ENCODE assay signal across 7 mouse cellular contexts in genomic region chr13:12542006-12542981, GRCm38 (mm10). TPM values are rescaled to one million over a fixed set of nuclear protein-coding genes. Genes with fewer than 3 reads are reported as not detected.
A peak's percentile ranks its signal among the peaks of the same experiment; 100 is the strongest.
DNase-seq lines count a peak whose midpoint lies in the region; ATAC-seq and TF ChIP-seq lines count a peak whose summit lies in the region.

No protein-coding gene starts in this region.

- no peaks in the 10 kb centered on the region for H3K36me3 ChIP-seq in forebrain, postnatal 0 days (ENCODE audit: insufficient read depth)
- no peaks in the 10 kb centered on the region for H3K36me3 ChIP-seq in hindbrain, embryonic 13.5 days
- H3K36me3 ChIP-seq in limb, embryonic 12.5 days = no peaks in the 10 kb centered on the region
- H3K36me3 ChIP-seq in midbrain, embryonic 12.5 days = no peaks in the 10 kb centered on the region
- no peaks in the 10 kb centered on the region for H3K36me3 ChIP-seq in stomach, embryonic 15.5 days

- 10% methylated on average over 23 of the region's 23 CpGs for WGBS in forebrain, postnatal 0 days
- whole genome bisulfite sequencing in hindbrain, embryonic 13.5 days = 12% methylated on average over 23 of the region's 23 CpGs
- 10% methylated on average over 23 of the region's 23 CpGs for WGBS in limb, embryonic 12.5 days
- WGBS in midbrain, embryonic 12.5 days = 11% methylated on average over 23 of the region's 23 CpGs
- 6% methylated on average over 23 of the region's 23 CpGs for whole genome bisulfite sequencing in stomach, embryonic 15.5 days

- peak overlapping the region; percentile 35 for H3K4me2 ChIP-seq in forebrain, postnatal 0 days (ENCODE audit: low read depth)
- peak overlapping the region; percentile 29 for H3K4me2 ChIP-seq in hindbrain, embryonic 13.5 days
- peak overlapping the region; percentile 37 for H3K4me2 ChIP-seq in limb, embryonic 12.5 days
- peak overlapping the region; percentile 39 for H3K4me2 ChIP-seq in midbrain, embryonic 12.5 days (replicated peaks)
- H3K4me2 ChIP-seq in stomach, embryonic 15.5 days = peak overlapping the region; percentile 46

- H3K9me3 ChIP-seq in forebrain, postnatal 0 days (ENCODE audit: low read length) = no peaks in the 10 kb centered on the region
- no peaks in the 10 kb centered on the region for H3K9me3 ChIP-seq in hindbrain, embryonic 13.5 days
- no peaks in the 10 kb centered on the region for H3K9me3 ChIP-seq in limb, embryonic 12.5 days
- no peaks in the 10 kb centered on the region for H3K9me3 ChIP-seq in midbrain, embryonic 12.5 days
- no peaks in the 10 kb centered on the region for H3K9me3 ChIP-seq in stomach, embryonic 15.5 days

- H3K27me3 ChIP-seq in forebrain, postnatal 0 days (ENCODE audit: insufficient read depth, low read length) = no peaks in the 10 kb centered on the region
- H3K27me3 ChIP-seq in hindbrain, embryonic 13.5 days = peaks cover 13% of the 10 kb centered on the region; the same call in 1 of the 2 replicates
- no peaks in the 10 kb centered on the region for H3K27me3 ChIP-seq in limb, embryonic 12.5 days
- peaks cover 16% of the 10 kb centered on the region for H3K27me3 ChIP-seq in midbrain, embryonic 12.5 days
- H3K27me3 ChIP-seq in stomach, embryonic 15.5 days (replicated peaks) = no peaks in the 10 kb centered on the region

- no peak overlapping the region for H3K27ac ChIP-seq in forebrain, postnatal 0 days (ENCODE audit: low read depth, low read length)
- no peak overlapping the region for H3K27ac ChIP-seq in hindbrain, embryonic 13.5 days
- no peak overlapping the region for H3K27ac ChIP-seq in limb, embryonic 12.5 days
- H3K27ac ChIP-seq in midbrain, embryonic 12.5 days (replicated peaks) = no peak overlapping the region
- H3K27ac ChIP-seq in stomach, embryonic 15.5 days = peak overlapping the region; percentile 42

- no peak overlapping the region for H3K9ac ChIP-seq in forebrain, postnatal 0 days
- H3K9ac ChIP-seq in hindbrain, embryonic 13.5 days = no peak overlapping the region
- no peak overlapping the region for H3K9ac ChIP-seq in limb, embryonic 12.5 days (replicated peaks)
- no peak overlapping the region for H3K9ac ChIP-seq in midbrain, embryonic 12.5 days (replicated peaks)
- H3K9ac ChIP-seq in stomach, embryonic 15.5 days = no peak overlapping the region

- DNase-seq in MEL-GATA-1-ER (ENCODE audit: extremely low read depth, low read depth) = peak; percentile 44
- DNase-seq in adrenal gland, postnatal 25 days = peak; percentile 59
- peak; percentile 48 for DNase-seq in forebrain, postnatal 0 days

- TF ChIP-seq CTCF in forebrain, postnatal 0 days (IDR thresholded peaks at IDR 0.05; ENCODE audit: low read depth) = peak; percentile 22; the same call in 1 of the 2 replicates

- H3K4me1 ChIP-seq in forebrain, postnatal 0 days (ENCODE audit: insufficient read depth) = 0 out of 2 replicates have a peak, but pooled peaks cover 7% of the 10 kb centered on the region
- peaks cover 11% of the 10 kb centered on the region for H3K4me1 ChIP-seq in hindbrain, embryonic 13.5 days (replicated peaks)
- peaks cover 6% of the 10 kb centered on the region for H3K4me1 ChIP-seq in limb, embryonic 12.5 days (replicated peaks)
- peaks cover 14% of the 10 kb centered on the region for H3K4me1 ChIP-seq in midbrain, embryonic 12.5 days
- H3K4me1 ChIP-seq in stomach, embryonic 15.5 days = peaks cover 13% of the 10 kb centered on the region

- ATAC-seq in forebrain, postnatal 0 days = peak; percentile 56
- ATAC-seq in hindbrain, embryonic 13.5 days (ENCODE audit: low FRiP score) = peak; percentile 71
- ATAC-seq in limb, embryonic 12.5 days (ENCODE audit: insufficient number of reproducible peaks, insufficient read depth, low FRiP score, low TSS enrichment, low read depth) = peak; percentile 82; the same call in 1 of the 2 replicates
- ATAC-seq in midbrain, embryonic 12.5 days (ENCODE audit: low FRiP score, low read depth) = peak; percentile 80
- peak; percentile 85 for ATAC-seq in stomach, embryonic 15.5 days (ENCODE audit: insufficient read depth, low FRiP score, low read depth)

- no peak overlapping the region for H3K4me3 ChIP-seq in forebrain, postnatal 0 days (ENCODE audit: low read depth, low read length)
- H3K4me3 ChIP-seq in hindbrain, embryonic 13.5 days = 0 out of 2 replicates have a peak overlapping the region, but pooled peaks have one; percentile 5
- H3K4me3 ChIP-seq in limb, embryonic 12.5 days (replicated peaks) = no peak overlapping the region
- H3K4me3 ChIP-seq in midbrain, embryonic 12.5 days = no peak overlapping the region
- peak overlapping the region; percentile 23 for H3K4me3 ChIP-seq in stomach, embryonic 15.5 days (replicated peaks)

RNA-seq across cellular contexts. Expression of gene Edaradd, which starts 22.1 kb away (rescaled TPM):
- 0.14 and 0.18 TPM in 2 replicates for total RNA-seq in adrenal gland, postnatal 25 days (2021)
- 3.0 TPM in 2 replicates for total RNA-seq in forebrain, postnatal 0 days (2014; rRNA removed)
- polyA plus RNA-seq in forebrain, postnatal 0 days (2015; fragmentation: Nextera tagmentation; extraction: Ambion mirVana) = 2.4 and 3.1 TPM in 2 replicates
- polyA plus RNA-seq in hindbrain, embryonic 13.5 days (2015; fragmentation: Nextera tagmentation; extraction: Ambion mirVana) = 0.93 and 1.6 TPM in 2 replicates
- 2.3 and 2.5 TPM in 2 replicates for polyA plus RNA-seq in limb, embryonic 12.5 days (2016; fragmentation: Nextera tagmentation; extraction: Ambion mirVana)
- 1.4 and 2.8 TPM in 2 replicates for polyA plus RNA-seq in midbrain, embryonic 12.5 days (2016; fragmentation: Nextera tagmentation; extraction: Ambion mirVana)
- polyA plus RNA-seq in stomach, embryonic 15.5 days (2015; fragmentation: Nextera tagmentation; extraction: Ambion mirVana) = 5.7 and 6.1 TPM in 2 replicates

RNA-seq across cellular contexts. Expression of gene Ero1lb, which starts 23.4 kb away (rescaled TPM):
- total RNA-seq in adrenal gland, postnatal 25 days (2021) = 16.1 and 22.9 TPM in 2 replicates
- total RNA-seq in forebrain, postnatal 0 days (2014; rRNA removed) = 6.1 and 9.2 TPM in 2 replicates
- 5.3 and 7.2 TPM in 2 replicates for polyA plus RNA-seq in forebrain, postnatal 0 days (2015; fragmentation: Nextera tagmentation; extraction: Ambion mirVana)
- polyA plus RNA-seq in hindbrain, embryonic 13.5 days (2015; fragmentation: Nextera tagmentation; extraction: Ambion mirVana) = 15.1 and 16.2 TPM in 2 replicates
- polyA plus RNA-seq in limb, embryonic 12.5 days (2016; fragmentation: Nextera tagmentation; extraction: Ambion mirVana) = 6.4 and 6.8 TPM in 2 replicates
- 13.7 and 15.6 TPM in 2 replicates for polyA plus RNA-seq in midbrain, embryonic 12.5 days (2016; fragmentation: Nextera tagmentation; extraction: Ambion mirVana)
- 17.9 and 24.6 TPM in 2 replicates for polyA plus RNA-seq in stomach, embryonic 15.5 days (2015; fragmentation: Nextera tagmentation; extraction: Ambion mirVana)

Comparison
In these comparisons a context has a peak if more than half of its experiments do, and no peak if none do; other contexts are left out.
1. H3K4me3 ChIP-seq: peak in hindbrain, embryonic 13.5 days (single experiment) and stomach, embryonic 15.5 days (single experiment); none in forebrain, postnatal 0 days (single experiment), limb, embryonic 12.5 days (single experiment) and midbrain, embryonic 12.5 days (single experiment).
2. Peak in every context shown above with its lines, with median percentiles within 50 percentile points of each other: DNase-seq, ATAC-seq and H3K4me2 ChIP-seq.